Mouse (Mus musculus) spleen, adult 2 months (tissue): Measurements from ENCODE around the gene Slc35d2.

Source experiments
- CTCF ChIP-seq: fragments of 200-500 bp; IDR thresholded peaks from 2 replicates; pipeline ENCODE4 v1.5.1; 2011; ENCODE audit warnings: mild to moderate bottlenecking, inconsistent platforms; ENCODE audit not compliant: insufficient read depth, insufficient read length, insufficient replicate concordance; ENCODE audit errors: extremely low read depth
- POLR2A ChIP-seq: fragments of 200-500 bp; IDR thresholded peaks from 2 replicates; pipeline ENCODE4 v1.6.1; 2011; ENCODE audit warnings: low read depth, low read length, inconsistent platforms

DNA sequence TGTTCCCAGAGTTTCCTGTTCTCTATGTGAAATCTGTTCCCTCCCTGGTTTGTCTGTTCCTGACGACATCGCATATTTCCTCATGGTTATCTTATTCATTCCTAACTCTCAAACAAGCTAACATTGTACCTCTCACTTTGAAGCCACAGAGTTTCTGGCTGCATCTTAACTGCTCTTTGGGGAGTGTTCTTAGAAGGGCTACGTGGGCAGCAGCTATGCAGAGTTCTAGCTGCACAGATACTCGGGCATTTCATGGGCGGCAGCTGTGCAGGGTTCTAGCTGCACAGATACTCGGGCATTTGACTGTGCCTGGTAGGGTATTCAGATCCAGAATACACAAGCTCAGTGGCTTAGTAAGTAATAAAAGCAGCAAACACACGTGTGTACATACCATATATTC is 41.1 kb downstream of the Slc35d2 start:
- no peak for TF ChIP-seq CTCF
- TF ChIP-seq POLR2A, result no peak
